Mouse (Mus musculus) myocyte (in vitro differentiated cells): ENCODE data around the gene Myo18b.

ENCODE experiments used
- CEBPB ChIP-seq: IDR thresholded peaks from 2 replicates; pipeline ENCODE4 v1.6.1; 2011; ENCODE audit warnings: mild to moderate bottlenecking, moderate library complexity; ENCODE audit not compliant: poor library complexity, insufficient read depth, severe bottlenecking
- E2F4 ChIP-seq: IDR thresholded peaks from one replicate; pipeline ENCODE4 v1.6.1; 2011; ENCODE audit warnings: mild to moderate bottlenecking, control low read depth, moderate library complexity; ENCODE audit not compliant: insufficient read depth
- MAX ChIP-seq: IDR thresholded peaks from one replicate; pipeline ENCODE4 v1.6.1; 2011; ENCODE audit warnings: low read depth, mild to moderate bottlenecking, control low read depth
- MYOD1 ChIP-seq, 3 experiments: IDR thresholded peaks; one replicate each; pipeline ENCODE4 v1.6.1; 2011; ENCODE audit warnings: control low read depth in 2 of 3, low read depth in 2 of 3, mild to moderate bottlenecking in 2 of 3, moderate library complexity in 1 of 3; ENCODE audit not compliant: insufficient read length in 2 of 3, control insufficient read depth in 1 of 3
- MYOG ChIP-seq, 3 experiments: IDR thresholded peaks; one replicate each; pipeline ENCODE4 v1.6.1; 2011; ENCODE audit warnings: control low read depth in 2 of 3, low read depth in 2 of 3, mild to moderate bottlenecking in 2 of 3; ENCODE audit not compliant: insufficient read length in 2 of 3, control insufficient read depth in 1 of 3, insufficient read depth in 1 of 3
- POLR2A ChIP-seq: IDR thresholded peaks from one replicate; pipeline ENCODE4 v1.6.1; 2011; ENCODE audit warnings: low read depth, mild to moderate bottlenecking, control low read depth, moderate library complexity; ENCODE audit not compliant: insufficient read length
- POLR2AphosphoS2 ChIP-seq: IDR thresholded peaks from one replicate; pipeline ENCODE4 v1.6.1; 2011; ENCODE audit warnings: low read depth, control low read depth; ENCODE audit not compliant: insufficient read length
- REST ChIP-seq: IDR thresholded peaks from one replicate; pipeline ENCODE4 v1.6.1; 2011; ENCODE audit warnings: mild to moderate bottlenecking, control low read depth, moderate library complexity; ENCODE audit not compliant: insufficient read depth, insufficient read length
- SRF ChIP-seq: IDR thresholded peaks from one replicate; pipeline ENCODE4 v1.6.1; 2011; ENCODE audit warnings: low read depth; ENCODE audit not compliant: control insufficient read depth, insufficient read length
- TCF12 ChIP-seq: IDR thresholded peaks from one replicate; pipeline ENCODE4 v1.6.1; 2011; ENCODE audit warnings: mild to moderate bottlenecking, control low read depth; ENCODE audit not compliant: poor library complexity, insufficient read depth, severe bottlenecking
- USF1 ChIP-seq: IDR thresholded peaks from one replicate; pipeline ENCODE4 v1.6.1; 2011; ENCODE audit warnings: low read depth, mild to moderate bottlenecking, control low read depth, moderate library complexity

DNA sequence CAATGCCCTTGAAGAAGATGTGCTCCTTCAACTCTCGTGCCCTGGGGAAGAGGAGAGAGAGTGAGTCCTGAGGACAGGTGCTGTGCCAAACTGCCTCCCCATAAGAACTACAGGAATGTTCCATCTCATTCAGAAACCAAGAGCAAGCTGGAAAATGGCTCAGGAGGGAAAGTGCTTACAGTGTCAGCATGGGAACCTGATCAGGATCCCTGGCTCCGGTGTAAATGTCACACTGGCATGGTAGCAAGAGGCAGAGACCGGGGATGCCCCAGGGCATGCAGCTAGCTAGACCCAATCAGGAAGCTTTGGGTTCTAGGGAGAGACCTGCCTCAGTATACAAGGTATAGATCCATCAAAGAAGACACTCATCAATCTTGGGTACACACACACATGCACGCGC lies 29.3 kb upstream of the Myo18b start:
- TF ChIP-seq POLR2A (no peak), MYOG (IDR thresholded peaks at IDR 0.05; ENCODE audit: control insufficient read depth in 1 of 3, insufficient read depth in 1 of 3, insufficient read length in 2 of 3, low read depth in 2 of 3) (no peak), TCF12 (no peak), CEBPB (no peak), SRF (no peak), USF1 (no peak), REST (no peak), MAX (no peak), POLR2AphosphoS2 (no peak), E2F4 (no peak), MYOD1 (IDR thresholded peaks at IDR 0.05; ENCODE audit: control insufficient read depth in 1 of 3, insufficient read length in 2 of 3, low read depth in 2 of 3) (no peak)
